Mouse (Mus musculus) adrenal gland, postnatal 36 days (tissue): ENCODE measurements around the gene Hoxb2. TPM values are rescaled to one million over a fixed set of nuclear protein-coding genes. Genes with fewer than 3 reads are reported as not detected.
A peak's percentile ranks its signal among the peaks of the same experiment; 100 is the strongest.

Experiments
- DNase-seq, 2 experiments: peaks; one replicate each; pipeline ENCODE4 v3.0.0; 2021; ENCODE audit warnings: mixed read lengths in 1 of 2
- total RNA-seq, 2 experiments: library from RNA; stranded (reverse); gene quantifications; 2 replicates each; pipeline ENCODE4 v1.2.3; 2021

Hoxb2 gene
- total RNA-seq, 2 experiments from 2014 or later = 20.0 to 21.8 TPM

DNA sequence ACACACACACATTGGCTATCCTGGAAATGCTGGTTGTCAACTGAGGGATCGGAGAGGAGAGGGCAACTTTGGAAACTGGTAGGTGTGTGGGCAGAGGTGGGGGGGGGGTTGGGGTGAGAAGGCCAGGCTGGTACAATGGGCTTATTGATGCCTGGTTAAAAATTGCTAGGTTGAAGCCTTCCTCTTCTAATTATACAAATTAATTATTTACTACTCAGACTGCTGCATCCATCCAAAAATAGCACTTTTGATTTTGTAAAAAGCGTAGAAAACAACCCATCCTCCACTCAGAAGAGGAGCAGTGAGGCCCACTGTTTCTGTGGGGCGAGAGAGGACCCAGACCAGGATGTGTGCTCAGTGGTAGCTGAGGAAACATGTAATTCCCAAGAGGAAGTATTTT is 15.3 kb upstream of the Hoxb2 start:
- DNase-seq = no peak

DNA sequence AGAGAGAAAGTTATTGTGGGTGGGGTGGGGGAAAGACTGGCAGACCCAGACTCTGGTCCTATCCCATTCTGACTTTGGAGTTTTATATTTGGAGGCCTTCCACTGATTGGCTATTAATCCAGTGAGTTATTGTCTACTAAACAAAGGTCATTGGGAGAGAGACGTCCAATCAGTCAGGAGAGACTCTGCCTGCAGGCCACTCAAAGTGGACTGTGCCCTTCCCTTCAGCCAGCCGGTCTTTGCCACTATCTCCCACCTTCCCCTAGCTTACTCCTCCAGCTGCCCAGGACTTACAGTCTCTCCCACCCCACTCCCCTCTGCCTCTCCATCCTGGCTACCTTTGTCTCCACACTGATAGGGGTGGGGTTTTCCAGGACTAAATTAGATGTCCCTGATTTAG is 13.7 kb upstream of the Hoxb2 start:
- DNase-seq = peak; percentile 39 to 42

GRCm38 (mm10) chr11:96337026-96337425 is 13.3 kb upstream of the Hoxb2 start:
- peak; percentile 18 to 30 for DNase-seq

GRCm38 (mm10) chr11:96338957-96339855 is 11.1 kb upstream of the Hoxb2 start:
- peak in 1 of 2 experiments; percentile 22 for DNase-seq

GRCm38 (mm10) chr11:96340698-96341365 is 9.5 kb upstream of the Hoxb2 start:
- DNase-seq = peak in 1 of 2 experiments; percentile 73

- DNase-seq = peak; percentile 57 to 64
These were observed 8.4 kb upstream of the Hoxb2 start for GRCm38 (mm10) chr11:96341701-96342575.

GRCm38 (mm10) chr11:96342576-96342930 is 7.8 kb upstream of the Hoxb2 start:
- peak; percentile 2 to 17 for DNase-seq

- DNase-seq = peak; percentile 22 to 28
These were observed 7.0 kb upstream of the Hoxb2 start for GRCm38 (mm10) chr11:96343206-96343745.

DNA sequence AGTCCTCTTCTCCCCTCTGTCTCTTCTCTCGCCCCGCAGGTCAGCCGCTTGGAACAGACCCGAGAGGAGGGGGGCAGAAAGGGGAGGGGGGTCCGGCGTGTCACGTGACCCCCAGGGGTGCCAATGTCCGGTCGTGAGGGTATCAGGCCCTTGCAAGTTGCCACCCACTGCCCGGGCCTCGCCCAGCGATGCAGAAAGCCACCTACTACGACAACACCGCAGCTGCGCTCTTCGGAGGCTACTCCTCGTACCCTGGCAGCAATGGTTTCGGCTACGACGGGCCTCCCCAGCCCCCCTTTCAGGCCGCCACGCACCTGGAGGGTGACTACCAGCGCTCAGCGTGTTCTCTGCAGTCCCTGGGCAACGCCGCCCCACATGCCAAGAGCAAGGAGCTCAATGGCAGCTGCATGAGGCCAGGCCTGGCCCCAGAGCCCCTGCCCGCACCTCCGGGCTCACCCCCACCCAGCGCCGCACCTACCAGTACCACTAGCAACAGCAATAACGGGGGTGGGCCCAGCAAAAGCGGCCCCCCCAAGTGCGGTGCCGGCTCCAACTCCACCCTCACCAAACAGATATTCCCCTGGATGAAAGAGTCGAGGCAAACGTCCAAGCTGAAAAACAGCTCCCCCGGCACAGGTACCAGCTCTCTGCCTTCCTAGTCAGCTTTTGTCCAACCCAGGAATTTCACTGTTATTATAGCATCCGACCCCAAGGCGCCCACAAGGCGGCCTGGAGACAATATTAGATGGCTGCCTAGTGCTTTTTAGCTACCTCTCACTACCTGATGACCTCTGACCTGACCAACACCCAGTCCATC is 6.1 kb upstream of the Hoxb2 start:
- DNase-seq = peak; percentile 51 to 65

GRCm38 (mm10) chr11:96344878-96345159 is 5.5 kb upstream of the Hoxb2 start:
- peak; percentile 42 to 43 for DNase-seq

DNA sequence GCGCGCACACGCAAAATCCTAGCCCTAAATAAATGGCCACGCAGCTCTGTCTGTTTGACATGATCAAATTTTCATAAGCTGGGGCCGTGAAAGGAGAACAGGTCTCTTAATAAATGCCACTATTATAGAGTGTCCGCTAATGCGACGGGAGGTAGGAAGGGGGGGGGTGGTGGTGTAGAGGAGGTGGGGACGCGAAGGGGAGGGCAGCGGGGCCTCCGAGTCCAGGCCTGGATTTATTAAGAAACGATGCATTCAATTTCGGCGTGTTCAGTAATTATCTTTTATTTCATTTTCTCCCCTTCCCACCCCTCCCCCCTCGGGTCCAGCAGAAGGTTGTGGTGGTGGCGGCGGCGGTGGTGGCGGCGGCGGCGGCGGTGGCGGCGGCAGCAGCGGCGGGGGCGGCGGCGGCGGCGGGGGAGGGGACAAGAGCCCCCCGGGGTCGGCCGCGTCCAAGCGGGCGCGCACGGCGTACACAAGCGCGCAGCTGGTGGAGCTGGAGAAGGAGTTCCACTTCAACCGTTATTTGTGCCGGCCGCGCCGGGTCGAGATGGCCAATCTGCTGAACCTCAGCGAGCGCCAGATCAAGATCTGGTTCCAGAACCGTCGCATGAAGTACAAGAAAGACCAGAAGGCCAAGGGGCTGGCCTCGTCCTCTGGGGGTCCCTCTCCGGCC is 5.0 kb upstream of the Hoxb2 start:
- peak; percentile 47 to 51 for DNase-seq

- peak; percentile 33 to 52 for DNase-seq
These were observed 4.2 kb upstream of the Hoxb2 start for GRCm38 (mm10) chr11:96345893-96346806.

GRCm38 (mm10) chr11:96346916-96347520 is 3.3 kb upstream of the Hoxb2 start:
- DNase-seq = no peak

- DNase-seq = peak in 1 of 2 experiments; percentile 12
These were observed 2.6 kb upstream of the Hoxb2 start for GRCm38 (mm10) chr11:96347717-96348116.

DNA sequence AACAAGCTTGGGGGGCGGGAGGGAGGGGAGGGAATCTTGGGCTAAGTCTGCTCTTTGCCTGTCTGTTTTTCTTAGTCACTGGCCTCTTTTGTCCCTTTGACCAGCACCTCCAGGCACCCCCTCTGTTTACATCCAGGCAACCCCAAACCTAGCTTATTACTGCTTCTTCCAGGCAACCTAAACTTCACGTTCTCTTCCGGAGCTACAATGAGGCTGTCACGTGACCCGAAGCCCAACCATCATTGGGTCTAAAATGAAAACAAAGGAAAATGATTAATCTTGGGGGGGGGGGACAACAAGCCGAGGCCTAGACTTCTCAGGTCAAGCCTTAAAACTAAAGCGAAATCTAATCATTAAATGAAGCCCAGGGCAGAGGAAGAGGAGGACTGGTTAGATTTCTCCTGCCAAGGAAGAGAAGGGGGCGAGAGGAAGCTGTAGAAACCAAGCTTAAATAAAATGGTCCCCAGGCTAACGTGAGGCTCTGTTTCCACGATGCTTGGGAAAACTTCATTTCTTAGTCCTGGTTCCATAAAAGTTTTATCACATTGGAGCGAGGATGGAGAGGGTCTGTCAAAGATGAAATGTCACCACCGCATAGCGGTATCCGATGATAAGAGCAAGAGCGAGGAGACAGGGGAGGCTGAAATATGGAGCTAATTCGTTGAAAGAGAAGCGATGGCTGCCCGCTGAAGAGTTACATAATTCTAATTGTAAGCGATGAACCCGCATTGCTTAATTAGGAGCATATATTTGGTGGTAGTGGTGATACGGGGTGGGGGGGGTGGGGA is 2.0 kb upstream of the Hoxb2 start:
- DNase-seq = peak; percentile 68 to 73

DNA sequence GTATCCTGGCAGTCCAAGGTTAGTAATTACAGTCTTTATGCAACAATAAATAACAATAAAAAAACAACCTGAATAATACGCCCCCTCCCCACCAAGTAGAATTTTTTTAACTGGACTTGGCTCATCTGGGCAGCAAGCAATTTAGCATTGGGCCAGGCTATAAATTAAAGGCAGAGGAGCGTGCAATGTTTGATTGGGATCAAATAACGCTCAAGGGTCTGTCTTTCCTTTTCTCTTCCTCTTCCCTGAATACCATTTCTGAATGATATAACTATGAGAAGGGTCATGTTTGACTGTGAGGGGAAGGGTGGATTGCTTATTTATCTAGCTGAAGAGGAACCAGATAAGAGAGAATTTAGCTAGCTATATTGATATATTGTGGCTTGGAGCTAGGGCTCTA is 1.3 kb upstream of the Hoxb2 start:
- no peak for DNase-seq

- DNase-seq = peak; percentile 60 to 80
These were observed 609 bp upstream of the Hoxb2 start for GRCm38 (mm10) chr11:96349491-96350340.
